Mouse (Mus musculus) liver, adult 2 months (tissue): Measurements from ENCODE around the gene Degs1.
"Not testable (repeated sequence)": the region's sequence is repeated elsewhere in the genome, so short reads cannot be mapped to it uniquely, and the experiment has no call there.

Experiments
- CTCF ChIP-seq: fragments of 200-500 bp; IDR thresholded peaks from 2 replicates; pipeline ENCODE4 v1.5.1; 2011; ENCODE audit warnings: low read depth, low read length, control low read depth
- POLR2A ChIP-seq: fragments of 200-500 bp; IDR thresholded peaks from 2 replicates; pipeline ENCODE4 v1.6.1; 2011; ENCODE audit warnings: low read length, control low read depth; ENCODE audit not compliant: insufficient read depth; ENCODE audit errors: extremely low read depth

DNA sequence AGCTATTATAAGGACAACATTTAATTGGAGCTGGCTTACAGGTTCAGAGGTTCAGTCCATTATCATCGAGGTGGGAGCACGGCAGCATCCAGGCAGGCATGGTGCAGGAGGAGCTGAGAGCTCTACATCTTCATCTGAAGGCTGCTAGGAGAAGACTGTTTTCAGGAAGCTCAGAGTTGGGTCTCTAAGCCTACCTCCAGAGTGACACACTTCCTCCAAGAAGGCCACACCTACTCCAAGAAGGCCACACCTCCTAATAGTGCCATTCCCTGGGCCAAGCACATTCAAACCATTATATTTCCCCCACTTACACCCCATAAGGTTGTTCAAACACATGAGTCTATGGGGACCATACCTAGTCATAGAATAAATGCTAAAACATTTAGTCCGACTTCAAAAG, 8.1 kb upstream of the Degs1 start:
- TF ChIP-seq POLR2A, CTCF: not testable (repeated sequence)
